Mouse (Mus musculus) cerebellum, postnatal 14 days (tissue): ENCODE results near the gene A430005L14Rik.
A peak's percentile ranks its signal among the peaks of the same experiment; 100 is the strongest.

Experiments used
- DNase-seq, 2 experiments: peaks; one replicate each; pipeline ENCODE4 v3.0.0; 2021; ENCODE audit warnings: mixed read lengths in 2 of 2

Gene A430005L14Rik

DNA sequence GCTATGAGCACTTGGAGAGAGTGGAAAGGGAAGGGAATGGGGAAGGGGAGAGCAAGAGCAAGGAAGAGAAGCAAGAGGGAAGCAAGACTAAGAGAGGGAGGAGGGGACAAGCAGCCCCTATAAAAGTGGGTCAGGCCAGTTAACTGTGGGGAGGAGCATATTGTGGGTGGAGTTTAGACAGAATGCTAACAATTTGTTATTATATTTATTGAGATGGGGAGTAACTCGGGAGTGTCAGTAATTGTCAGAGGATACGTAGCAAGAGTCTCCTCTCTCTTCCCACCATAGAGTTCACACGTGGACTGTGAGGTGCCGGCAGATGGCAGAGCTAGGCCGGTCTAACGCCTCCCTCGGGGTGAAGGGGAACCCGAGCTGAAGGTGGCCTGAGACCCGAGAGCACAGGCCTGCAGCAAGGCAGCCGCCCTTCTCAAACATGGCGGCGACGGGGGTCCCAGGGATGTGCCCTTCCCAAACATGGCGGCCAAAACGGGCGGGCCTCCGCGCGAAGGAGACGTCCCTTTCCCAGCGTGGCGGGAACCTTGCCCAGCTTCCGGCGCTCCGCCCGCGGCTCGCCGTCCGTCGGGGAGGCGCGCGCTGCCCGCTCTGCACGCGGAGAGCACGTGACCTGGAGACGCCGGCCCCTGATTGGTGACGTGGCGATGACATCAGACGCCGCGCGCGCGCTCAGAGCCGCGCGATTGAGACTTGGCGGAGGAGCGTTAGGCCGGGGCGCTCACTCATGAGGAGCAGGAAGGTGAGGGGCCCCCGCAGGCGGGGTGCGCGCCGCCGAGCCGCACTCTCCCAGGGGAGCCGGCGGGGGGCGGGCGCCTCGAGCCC lies at the start of gene A430005L14Rik:
Gene A430005L14Rik, plus strand, starts transcription at position 669 of the 837 bp plus-strand sequence.
- peak; percentile 99 for DNase-seq

DNA sequence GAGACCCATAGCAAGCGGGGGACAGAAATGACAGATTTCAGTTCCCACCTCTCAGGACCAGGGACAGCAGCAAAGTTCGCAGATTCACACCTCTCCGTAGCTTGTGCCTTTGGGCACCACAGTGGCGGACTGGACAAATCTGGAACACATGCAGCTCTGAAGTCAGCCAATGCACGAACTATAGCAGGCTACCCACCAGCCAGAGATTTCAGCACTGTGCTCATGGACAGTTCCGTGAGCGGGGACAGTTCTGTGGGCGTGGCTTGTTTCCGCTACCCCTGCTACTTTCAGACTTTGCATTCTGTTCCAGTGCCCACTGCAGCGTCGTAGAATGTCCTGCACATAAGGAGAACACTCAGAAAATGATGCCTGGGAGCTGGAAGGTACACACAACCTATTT lies 49.5 kb upstream of the A430005L14Rik start:
- DNase-seq: no peak

DNA sequence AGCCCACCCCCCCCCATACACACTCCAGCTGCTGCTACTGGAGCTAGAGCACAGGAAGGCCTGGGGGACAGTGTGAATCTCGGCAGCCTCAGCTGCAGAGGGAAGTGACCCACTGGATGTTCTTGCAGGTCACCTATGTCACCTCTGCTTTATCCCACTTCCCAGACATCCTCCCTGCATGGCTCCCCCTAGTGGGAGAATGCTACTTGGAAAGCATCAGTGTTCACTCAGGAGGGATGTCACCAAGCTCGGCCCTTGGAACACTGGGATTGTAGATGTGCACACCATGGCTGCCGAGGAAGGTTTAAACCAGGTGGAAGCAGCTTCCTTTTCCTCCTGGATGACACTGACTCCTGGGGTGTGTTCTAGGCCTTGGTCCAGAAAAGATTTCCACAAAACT lies 43.4 kb upstream of the A430005L14Rik start:
- DNase-seq: peak; percentile 14 to 54

DNA sequence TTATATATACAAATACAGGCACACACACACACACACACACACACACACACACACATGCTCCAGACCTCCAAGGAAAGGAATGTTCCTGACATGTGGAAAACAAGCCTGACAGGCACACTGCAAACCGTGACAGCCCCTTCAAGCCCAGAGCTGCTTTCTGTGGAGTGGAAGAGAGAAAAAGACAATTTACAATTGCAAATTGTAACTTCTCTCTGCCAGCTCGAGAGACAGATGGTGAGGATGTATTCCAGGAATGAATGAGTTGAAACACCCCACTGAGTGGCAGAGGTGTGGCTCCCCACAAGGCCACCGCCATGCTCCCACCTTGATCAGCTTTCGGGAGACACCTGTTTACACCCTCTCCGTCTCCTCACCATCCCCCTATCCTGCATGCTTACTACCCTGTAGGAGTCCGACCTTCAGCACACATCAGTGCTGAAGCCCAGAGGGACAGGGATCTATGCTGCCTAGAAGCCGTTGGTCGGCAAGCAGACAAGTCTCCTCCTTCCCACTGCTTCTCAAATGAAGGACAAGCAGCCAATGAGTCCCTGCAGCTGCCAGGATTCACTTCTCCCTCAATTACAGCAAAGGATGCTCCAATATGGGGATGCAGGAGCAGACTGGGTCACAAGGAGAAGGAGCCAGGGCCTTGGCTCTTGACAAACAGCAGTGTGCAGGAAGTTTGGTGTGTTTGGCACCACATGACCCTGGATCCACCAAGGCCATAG lies 39.1 kb upstream of the A430005L14Rik start:
- peak; percentile 26 to 27 for DNase-seq

DNA sequence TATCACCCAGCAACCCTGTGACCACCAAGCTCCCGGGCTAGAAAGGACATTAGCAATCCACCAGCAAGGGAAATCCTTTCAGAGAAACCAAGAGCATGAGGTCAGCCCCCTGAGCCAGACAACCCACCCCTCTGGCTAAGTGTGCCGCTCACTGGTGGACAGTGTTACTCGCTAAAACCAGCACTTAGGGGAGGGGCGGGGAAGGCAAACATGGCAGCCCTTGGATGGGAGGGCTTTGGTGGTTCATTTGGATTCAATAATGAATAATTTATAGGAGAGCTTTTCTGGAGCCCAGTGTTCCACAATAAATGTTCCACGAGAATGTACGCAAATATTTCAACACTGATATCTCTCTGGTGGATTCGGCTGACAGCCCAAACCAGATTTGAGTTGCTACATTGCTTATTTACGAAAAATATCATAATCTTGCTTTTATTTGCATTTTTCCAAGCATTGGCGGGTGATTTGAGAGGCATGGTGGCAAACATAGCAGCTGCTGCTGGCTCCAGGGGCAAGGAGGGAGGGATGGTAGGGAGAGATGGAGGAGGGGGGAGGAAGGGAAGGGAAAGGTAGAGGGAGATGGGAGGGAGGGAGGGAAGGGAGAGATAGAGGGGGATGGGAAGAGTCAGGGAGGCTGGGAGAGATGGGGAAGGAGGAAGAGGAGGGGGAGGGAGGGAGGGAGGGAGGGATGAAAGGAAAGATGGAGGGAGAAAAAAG lies 36.4 kb upstream of the A430005L14Rik start:
- no peak for DNase-seq

DNA sequence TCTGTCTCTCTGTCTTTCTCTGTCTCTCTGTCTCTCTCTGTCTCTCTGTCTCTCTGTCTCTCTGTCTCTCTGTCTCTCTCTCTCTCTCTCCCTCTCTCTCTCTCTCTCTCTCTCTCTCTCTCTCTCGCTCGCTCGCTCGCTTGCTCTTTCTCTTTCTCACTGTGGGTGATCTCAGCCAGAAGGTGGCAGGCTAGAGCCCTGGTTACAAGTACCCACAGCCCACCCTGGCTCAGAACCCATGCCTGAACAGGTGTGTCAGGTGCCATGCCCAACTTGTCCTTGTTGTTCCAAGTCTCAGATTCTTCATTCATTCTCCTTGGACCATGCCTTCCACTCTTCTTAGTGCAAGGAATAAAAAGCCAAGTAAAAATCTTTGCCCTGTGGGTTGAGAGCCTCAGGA lies 34.9 kb upstream of the A430005L14Rik start:
- peak in 1 of 2 experiments; percentile 46 for DNase-seq

DNA sequence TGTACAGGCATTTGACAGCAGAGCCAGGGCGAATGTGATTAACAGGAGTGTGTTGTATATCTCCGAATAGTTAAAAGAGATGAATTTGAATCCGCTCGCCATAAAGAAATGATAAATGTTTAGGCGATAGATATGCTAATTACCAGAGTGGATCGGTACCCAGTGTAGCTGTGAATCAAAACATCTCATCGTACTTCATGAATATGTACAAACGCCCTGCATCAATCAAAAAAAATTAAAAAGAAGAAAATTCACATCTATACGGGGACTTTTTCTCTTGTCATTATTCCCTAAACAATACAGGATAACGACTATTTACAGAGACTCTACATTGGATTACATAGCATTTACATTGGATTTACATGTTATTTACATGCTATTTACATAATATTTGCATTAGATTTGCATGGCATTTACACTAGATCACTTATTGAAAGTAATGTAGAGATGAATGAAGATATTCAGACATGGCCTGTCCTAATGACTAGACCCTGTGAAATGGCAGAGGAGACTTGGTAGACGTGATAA lies 28.2 kb upstream of the A430005L14Rik start:
- no peak for DNase-seq

DNA sequence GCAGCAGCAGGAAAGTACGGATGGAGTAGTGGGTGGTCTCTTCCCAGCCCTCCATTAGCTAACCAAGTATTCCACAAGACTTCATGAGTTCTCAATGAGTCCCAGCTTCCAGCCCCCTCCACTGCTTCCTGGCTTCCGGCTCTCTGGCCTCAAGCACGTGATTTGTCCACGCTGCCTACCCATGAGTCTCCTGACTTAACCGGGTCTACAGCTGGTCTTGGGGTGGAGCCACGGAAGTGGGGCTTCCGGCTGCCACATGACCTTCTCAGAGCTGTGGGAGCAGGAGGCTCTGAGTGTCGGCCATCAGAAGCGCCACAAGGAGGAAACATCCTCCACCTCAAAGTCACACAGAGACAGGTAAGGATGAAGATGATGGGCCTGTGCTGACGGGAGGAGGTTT lies 27.6 kb upstream of the A430005L14Rik start:
- DNase-seq: no peak

DNA sequence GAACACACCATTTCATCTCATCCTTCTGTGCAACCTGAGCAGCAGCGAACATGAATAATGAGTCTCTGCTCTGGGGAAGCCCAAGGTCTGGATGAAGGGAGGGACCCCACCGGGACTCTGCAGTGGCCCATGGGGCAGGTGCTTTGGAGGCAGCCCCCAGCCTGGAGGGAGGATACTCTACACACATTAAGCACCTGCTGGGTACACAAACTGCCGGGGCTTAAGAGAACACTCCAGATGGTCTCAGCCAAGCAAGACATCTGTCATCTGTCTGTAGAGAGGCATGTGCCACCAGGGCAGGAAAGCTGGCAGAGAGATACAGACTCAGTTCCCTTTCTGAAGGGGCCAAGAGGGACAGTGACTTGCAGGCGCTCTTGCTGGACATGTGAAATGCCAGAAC lies 27.1 kb upstream of the A430005L14Rik start:
- DNase-seq: peak; percentile 37 to 56

DNA sequence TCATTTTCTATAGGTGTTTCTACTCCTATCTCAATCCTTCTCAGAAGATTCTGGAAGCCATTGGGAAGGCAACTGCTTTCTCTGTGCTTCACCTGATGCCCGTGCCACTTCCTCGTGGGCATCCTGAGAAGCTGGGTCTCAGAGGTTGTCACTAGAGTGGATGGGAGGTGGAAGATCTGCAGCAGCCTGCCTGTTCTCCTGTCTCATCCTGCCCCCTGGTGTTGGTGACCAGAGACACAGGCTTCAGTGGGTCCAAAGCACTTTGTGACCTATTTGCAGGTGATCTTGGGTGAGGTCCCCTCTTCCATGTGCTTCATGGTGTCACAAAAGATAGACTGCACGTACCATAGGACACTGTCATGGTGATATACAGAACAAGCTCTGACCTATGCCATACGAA lies 13.8 kb upstream of the A430005L14Rik start:
- DNase-seq: peak; percentile 83 to 87

DNA sequence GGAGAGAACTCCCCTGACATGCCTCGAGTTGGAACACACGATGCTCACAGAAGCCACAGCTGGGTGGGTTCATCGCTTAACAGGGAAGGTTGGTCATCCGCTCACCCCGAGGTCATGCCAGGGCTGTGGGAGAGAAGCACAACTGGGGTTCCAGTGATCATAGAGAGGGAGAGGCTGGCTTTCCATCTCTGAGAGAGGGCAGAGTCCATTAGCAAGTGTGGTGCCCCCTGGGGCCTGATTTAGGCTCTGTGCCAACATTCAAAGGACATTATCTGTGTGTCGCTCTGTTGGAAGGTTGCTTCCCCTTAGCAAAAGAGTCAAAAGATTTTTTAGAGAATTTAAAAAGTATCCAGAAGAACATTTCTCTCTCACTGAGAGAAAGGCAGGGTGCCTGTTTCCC lies 12.8 kb upstream of the A430005L14Rik start:
- DNase-seq: peak in 1 of 2 experiments; percentile 49

DNA sequence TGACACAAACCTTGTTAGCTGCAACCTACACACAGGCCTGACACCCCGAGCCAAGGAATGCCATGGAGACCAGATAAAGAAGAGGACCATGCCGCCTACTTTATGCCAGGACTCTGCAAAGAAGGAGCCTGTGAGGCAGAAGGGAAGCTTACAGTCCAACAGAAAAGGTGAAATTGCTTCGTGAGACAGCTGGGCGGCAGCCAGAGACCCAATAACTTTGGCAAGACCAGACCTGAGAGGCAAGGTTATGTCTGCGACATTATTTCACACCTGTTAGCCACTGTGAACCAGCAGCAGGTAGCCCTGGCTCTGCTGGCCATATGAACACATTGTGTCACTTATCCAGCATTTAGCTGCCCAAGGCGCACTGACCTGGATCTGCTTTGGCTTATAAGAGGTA lies 11.3 kb upstream of the A430005L14Rik start:
- peak; percentile 54 to 76 for DNase-seq

DNA sequence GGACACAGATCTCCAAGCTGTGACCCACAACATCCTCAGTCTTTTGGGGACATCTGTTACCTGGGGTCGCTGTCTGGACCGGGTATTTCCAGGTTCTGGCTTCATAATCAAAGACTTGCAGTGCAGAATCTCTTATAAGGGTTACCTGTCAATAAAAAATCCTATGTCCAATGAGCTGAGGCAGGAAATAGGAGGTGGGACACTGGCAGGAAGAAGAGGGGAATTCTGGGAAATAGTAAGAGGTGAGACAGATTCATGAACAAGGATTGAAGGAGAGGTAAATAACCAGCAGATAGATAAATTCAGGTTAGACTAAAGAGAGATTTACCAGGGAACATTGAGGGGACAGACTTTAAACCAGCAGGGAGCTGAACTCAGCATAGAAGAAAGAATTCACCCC lies 6.7 kb upstream of the A430005L14Rik start:
- no peak for DNase-seq

DNA sequence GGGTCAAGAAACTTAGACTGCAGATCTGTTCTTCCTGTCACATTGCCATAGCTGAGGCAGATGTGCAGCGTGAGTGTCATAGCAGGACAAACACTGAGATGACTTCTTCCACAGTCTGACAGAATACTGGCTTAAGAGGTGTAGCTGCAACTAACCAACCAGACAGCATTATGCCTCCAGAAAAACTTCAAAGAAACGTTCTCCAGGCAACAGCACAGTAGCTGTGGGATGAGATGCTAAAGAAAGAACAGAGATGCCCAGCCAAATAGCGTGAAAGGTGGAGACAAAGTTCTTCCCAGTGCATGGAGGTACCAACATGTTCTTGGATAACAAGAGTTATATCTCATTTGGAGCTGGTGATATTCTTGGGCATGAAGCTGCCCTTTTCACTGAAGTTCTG lies 5.9 kb upstream of the A430005L14Rik start:
- DNase-seq: no peak

DNA sequence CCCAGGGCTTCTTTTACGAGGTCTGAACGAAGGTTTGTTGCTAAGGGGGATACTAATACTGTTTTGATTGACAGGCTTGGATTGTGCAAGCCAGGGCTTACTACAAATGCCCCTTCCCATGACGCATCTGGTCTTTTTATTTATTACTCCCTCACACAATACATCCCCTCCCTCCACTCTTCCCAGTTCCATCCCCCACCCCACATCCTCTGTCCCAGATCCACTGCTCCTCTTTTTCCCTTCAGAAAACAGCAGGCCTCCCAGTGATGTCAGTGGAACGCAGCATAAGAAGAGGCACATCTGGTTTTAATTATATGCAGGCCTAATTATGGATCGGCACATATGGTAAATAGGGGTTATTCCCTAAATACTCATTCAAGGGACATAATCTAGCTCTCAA lies 5.3 kb upstream of the A430005L14Rik start:
- no peak for DNase-seq

DNA sequence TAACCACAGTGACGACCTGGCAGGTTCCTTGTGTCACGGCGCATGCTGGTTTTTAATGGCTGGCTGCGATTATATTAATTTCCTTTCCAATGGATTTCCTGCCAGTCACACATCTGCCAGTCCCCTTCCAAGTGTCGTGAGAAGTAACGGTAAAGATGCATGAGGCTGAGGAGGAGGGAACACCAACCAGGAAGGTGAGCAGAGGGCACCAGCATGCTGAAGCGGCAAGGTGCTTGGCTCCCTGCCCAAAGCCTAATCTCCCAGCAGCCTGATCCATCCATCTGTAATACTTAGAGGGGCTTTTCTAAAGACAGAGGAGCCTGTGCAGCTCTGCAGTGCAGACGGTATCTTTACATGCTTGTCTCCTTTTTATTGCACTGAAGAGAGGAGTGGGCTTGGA lies 1.4 kb upstream of the A430005L14Rik start:
- peak; percentile 69 to 75 for DNase-seq

DNA sequence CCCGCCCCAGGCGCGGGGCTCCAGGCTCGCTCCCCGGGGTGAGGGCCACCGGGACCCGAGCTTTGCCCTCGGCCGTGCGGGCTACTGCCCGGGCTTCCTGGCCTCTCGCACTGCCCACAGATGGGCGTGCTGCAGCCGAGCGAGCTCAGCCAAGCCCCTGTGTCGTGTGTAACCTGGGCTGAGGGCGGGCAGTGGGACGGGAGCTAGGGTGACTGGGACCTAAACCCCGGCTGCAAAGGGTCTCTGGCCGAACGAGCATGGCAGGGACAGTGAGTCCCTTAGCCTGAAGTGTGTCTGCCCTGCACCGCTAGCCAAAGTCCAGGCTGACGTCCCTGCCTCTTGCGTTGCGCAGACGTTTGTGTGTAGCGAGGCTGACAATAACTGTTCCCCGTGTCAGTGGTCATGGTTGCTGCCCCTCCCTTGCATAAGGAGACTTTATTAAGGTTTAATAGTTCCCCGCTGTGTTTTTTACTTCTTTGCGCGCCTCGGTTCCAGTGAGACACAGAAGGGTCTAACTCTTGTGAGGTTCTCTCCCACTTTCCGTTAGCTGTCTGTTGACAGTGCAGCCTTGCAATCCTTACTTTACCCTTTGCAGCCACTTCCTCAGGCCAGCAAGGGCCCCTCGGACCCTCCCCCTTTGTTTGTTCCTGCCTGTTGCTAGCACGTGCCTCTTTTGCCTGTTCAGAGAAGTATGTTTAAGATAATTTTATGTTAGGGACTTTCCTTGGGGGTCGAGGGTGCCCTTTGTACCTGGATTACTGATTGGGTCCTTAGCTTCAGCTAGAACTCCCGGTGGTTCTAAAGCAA lies 610 bp downstream of the A430005L14Rik start:
- no peak for DNase-seq

DNA sequence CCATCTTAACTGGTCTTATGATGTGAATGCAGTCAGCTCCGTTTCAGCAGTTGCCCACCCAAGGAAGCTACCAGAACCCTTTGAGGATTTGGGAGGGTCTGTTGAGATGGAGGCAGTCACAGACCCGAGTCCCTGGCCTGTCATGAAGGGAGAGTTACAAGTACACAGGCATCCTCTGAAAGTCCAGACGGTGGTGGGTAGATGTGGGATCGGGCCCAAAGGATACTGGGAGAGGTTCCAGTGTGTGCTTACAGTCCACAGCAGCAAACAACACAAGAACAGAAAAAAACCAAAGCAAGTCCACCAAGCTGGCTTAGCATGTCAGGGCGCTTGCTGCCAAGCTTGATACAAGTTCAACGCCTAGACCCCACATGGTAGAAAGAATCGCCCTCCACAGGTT lies 5.6 kb downstream of the A430005L14Rik start:
- no peak for DNase-seq

DNA sequence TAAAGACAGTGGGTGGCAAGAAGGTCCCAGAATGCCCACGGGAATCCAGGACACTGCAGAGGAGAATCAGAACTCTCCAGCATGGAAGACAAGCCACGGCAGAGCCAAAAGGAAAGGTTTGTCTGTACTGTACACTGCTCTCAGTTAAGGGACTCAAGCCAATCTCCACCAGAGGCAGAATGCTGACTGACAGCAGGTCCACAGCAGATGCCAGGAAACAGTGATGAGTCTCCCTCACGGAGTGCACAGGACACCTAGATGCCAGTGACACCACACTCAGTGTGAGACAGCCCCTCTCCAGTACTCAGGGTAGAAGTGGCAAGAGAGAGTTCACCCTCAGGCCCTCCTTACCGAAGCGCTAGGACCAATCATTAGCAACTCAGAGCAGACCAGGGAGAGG lies 9.6 kb downstream of the A430005L14Rik start:
- peak in 1 of 2 experiments; percentile 47 for DNase-seq

DNA sequence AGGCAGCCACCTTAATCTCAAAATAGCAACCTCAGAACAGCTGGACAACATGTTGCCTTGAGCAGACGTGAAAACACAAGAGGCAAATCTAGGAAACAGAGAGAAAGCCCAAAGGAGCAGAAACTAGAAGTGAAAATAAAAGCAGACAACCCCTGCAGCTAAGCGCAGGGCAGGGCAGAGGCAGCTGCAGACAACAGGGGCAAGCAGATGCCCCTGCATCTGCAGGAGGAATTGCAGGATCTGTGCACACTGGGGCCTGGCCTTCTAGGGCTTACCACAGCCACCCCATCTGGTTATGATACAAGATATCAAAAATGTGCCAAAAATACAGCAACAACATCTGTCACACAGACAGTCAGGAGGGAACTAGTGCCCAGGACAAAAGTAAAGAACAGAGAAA lies 10.5 kb downstream of the A430005L14Rik start:
- DNase-seq: no peak

DNA sequence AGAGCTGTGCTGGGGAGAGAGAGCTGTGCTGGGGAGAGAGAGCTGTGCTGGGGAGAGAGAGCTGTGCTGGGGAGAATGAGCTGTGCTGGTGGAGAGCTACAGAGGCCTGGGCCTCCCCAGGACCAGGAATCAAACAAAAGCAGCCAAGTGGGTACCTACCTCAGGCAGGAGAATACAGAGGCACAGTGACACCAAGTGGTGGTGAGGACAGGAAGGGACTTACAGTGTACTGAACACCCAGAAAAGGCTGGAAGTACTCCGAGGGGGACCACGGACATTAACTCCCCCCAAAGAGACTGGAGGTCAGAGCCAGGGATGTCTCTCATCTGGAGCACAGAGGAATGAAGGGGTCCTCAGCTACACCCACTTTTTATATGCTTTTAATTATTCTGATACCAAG lies 11.0 kb downstream of the A430005L14Rik start:
- DNase-seq: no peak
